Mouse (Mus musculus) G1E (cell line): ENCODE measurements around the gene Plcb1. TPM values are rescaled to one million over a fixed set of nuclear protein-coding genes. Genes with fewer than 3 reads are reported as not detected.

Experiments
- ATAC-seq: 2 replicates; pipeline ENCODE4 v1.8.0; 2016; ENCODE audit warnings: mild to moderate bottlenecking; ENCODE audit not compliant: insufficient number of reproducible peaks, poor library complexity, low FRiP score, severe bottlenecking; ENCODE audit errors: extremely low read depth
- DNase-seq: peaks from one replicate; pipeline ENCODE4 v3.0.0; 2012; ENCODE audit warnings: low spot score
- H3K27me3 ChIP-seq: 2 replicates; pipeline ENCODE4 v1.6.1; 2012; ENCODE audit warnings: mild to moderate bottlenecking, low read length, inconsistent platforms; ENCODE audit not compliant: insufficient read depth
- H3K36me3 ChIP-seq: replicated peaks from 2 replicates; pipeline ENCODE3; 2012; ENCODE audit warnings: mild to moderate bottlenecking, inconsistent platforms
- H3K4me1 ChIP-seq: 2 replicates; pipeline ENCODE4 v1.6.1; 2012; ENCODE audit warnings: low read depth, low read length, inconsistent platforms, mixed read lengths; ENCODE audit not compliant: insufficient read depth
- H3K4me3 ChIP-seq: 2 replicates; pipeline ENCODE4 v1.5.1; 2012; ENCODE audit warnings: low read depth, mild to moderate bottlenecking, inconsistent platforms, low read length, moderate library complexity, mixed read lengths
- H3K9me3 ChIP-seq: replicated peaks from 2 replicates; pipeline ENCODE4 v1.6.1; 2012; ENCODE audit warnings: inconsistent platforms
- CTCF ChIP-seq: IDR thresholded peaks from 2 replicates; pipeline ENCODE4 v1.5.1; 2012; ENCODE audit warnings: low read depth, low read length, inconsistent platforms, mixed read lengths
- GATA1 ChIP-seq: IDR thresholded peaks from 2 replicates; pipeline ENCODE4 v1.6.1; 2012; ENCODE audit warnings: borderline replicate concordance, low read length, inconsistent platforms, mixed read lengths
- GATA2 ChIP-seq: IDR thresholded peaks from 2 replicates; pipeline ENCODE4 v1.6.1; 2012; ENCODE audit warnings: low read depth, low read length, inconsistent platforms, borderline replicate concordance
- POLR2AphosphoS5 ChIP-seq: IDR thresholded peaks from 2 replicates; pipeline ENCODE4 v1.6.1; 2012; ENCODE audit warnings: low read depth, low read length, inconsistent platforms; ENCODE audit not compliant: insufficient replicate concordance
- TAL1 ChIP-seq: conservative IDR thresholded peaks from 2 replicates; pipeline ENCODE4 v1.6.1; 2012; ENCODE audit warnings: low read depth, low read length, inconsistent platforms, mixed read lengths
- polyA plus RNA-seq: library from polyadenylated mRNA; stranded (reverse); fragments of >175 nt; gene quantifications from 2 replicates; pipeline ENCODE4 v1.2.3, GENCODE M21; 2012
- total RNA-seq, 2 experiments: library from RNA; stranded (forward) in 1 of 2; stranded (reverse) in 1 of 2; fragments of 200-1000 nt in 1 of 2; fragments of >200 nt in 1 of 2; fragmentation: Nextera tagmentation in 1 of 2; gene quantifications; 2 replicates each; pipeline ENCODE4 v1.2.3; 2014 to 2017

Gene Plcb1
- total and polyA plus RNA-seq, 3 experiments: 0.16 TPM; not detected in 2

- Histone ChIP-seq H3K9me3 (no peaks in the 10 kb centered on the region), H3K4me3 (no peak overlapping the region), H3K27me3 (no peaks in the 10 kb centered on the region), H3K36me3 (no peaks in the 10 kb centered on the region), H3K4me1 (no peaks in the 10 kb centered on the region)
- ATAC-seq (no peak), DNase-seq (no peak)
- TF ChIP-seq CTCF (no peak), POLR2AphosphoS5 (no peak), TAL1 (no peak), GATA1 (no peak), GATA2 (no peak)
Observed at GRCm38 (mm10) chr2:135202390-135202789, 416.5 kb downstream of the Plcb1 start.

- Histone ChIP-seq H3K4me3 (no peak overlapping the region), H3K27me3 (no peaks in the 10 kb centered on the region), H3K36me3 (no peaks in the 10 kb centered on the region), H3K9me3 (no peaks in the 10 kb centered on the region), H3K4me1 (no peaks in the 10 kb centered on the region)
- DNase-seq (no peak), ATAC-seq (no peak)
- TF ChIP-seq TAL1: no peak
- TF ChIP-seq CTCF: no peak
- TF ChIP-seq GATA1: no peak
- no peak for TF ChIP-seq GATA2
Observed at GRCm38 (mm10) chr2:135204141-135205120, 418.6 kb downstream of the Plcb1 start.

- Histone ChIP-seq H3K36me3 (no peaks in the 10 kb centered on the region), H3K4me3 (no peak overlapping the region), H3K9me3 (no peaks in the 10 kb centered on the region), H3K27me3 (no peaks in the 10 kb centered on the region), H3K4me1 (no peaks in the 10 kb centered on the region)
- TF ChIP-seq GATA2: no peak
- no peak for TF ChIP-seq POLR2AphosphoS5
- TF ChIP-seq TAL1: no peak
- no peak for TF ChIP-seq GATA1
- no peak for TF ChIP-seq CTCF
- DNase-seq (no peak), ATAC-seq (no peak)
Observed at GRCm38 (mm10) chr2:135208890-135209289, 423.0 kb downstream of the Plcb1 start.

- TF ChIP-seq TAL1: no peak
- no peak for TF ChIP-seq CTCF
- TF ChIP-seq GATA2: no peak
- TF ChIP-seq POLR2AphosphoS5: no peak
- no peak for TF ChIP-seq GATA1
- ATAC-seq (no peak), DNase-seq (no peak)
- no peaks in the 10 kb centered on the region for H3K36me3 ChIP-seq
- H3K9me3 ChIP-seq: no peaks in the 10 kb centered on the region
- no peaks in the 10 kb centered on the region for H3K27me3 ChIP-seq
- no peak overlapping the region for H3K4me3 ChIP-seq
- H3K4me1 ChIP-seq: no peaks in the 10 kb centered on the region
Observed at GRCm38 (mm10) chr2:135214746-135215448, 429.0 kb downstream of the Plcb1 start.

GRCm38 (mm10) chr2:135219406-135219805 is 433.5 kb downstream of the Plcb1 start:
- no peak for ATAC-seq
- Histone ChIP-seq H3K27me3 (no peaks in the 10 kb centered on the region), H3K36me3 (no peaks in the 10 kb centered on the region), H3K4me1 (no peaks in the 10 kb centered on the region), H3K4me3 (no peak overlapping the region), H3K9me3 (no peaks in the 10 kb centered on the region)
- no peak for DNase-seq
- no peak for TF ChIP-seq POLR2AphosphoS5
- no peak for TF ChIP-seq CTCF
- no peak for TF ChIP-seq GATA2
- no peak for TF ChIP-seq TAL1
- TF ChIP-seq GATA1: no peak

- ATAC-seq (no peak), DNase-seq (no peak)
- no peaks in the 10 kb centered on the region for H3K36me3 ChIP-seq
- H3K9me3 ChIP-seq: no peaks in the 10 kb centered on the region
- TF ChIP-seq POLR2AphosphoS5 (no peak), GATA1 (no peak), TAL1 (no peak), GATA2 (no peak), CTCF (no peak)
- H3K4me3 ChIP-seq: no peak overlapping the region
- H3K4me1 ChIP-seq: no peaks in the 10 kb centered on the region
- H3K27me3 ChIP-seq: no peaks in the 10 kb centered on the region
Observed at GRCm38 (mm10) chr2:135225604-135226025, 439.7 kb downstream of the Plcb1 start.
